Mouse (Mus musculus) erythroblast, embryonic 14.5 days (primary cell): Measurements from ENCODE around the gene Krtdap.

ENCODE experiments used
- GATA1 ChIP-seq: IDR thresholded peaks from 2 replicates; pipeline ENCODE4 v1.6.1; 2012; ENCODE audit warnings: low read length, inconsistent platforms, mixed read lengths
- TAL1 ChIP-seq: IDR thresholded peaks from 3 replicates; pipeline ENCODE4 v1.6.1; 2012; ENCODE audit warnings: low read length, inconsistent platforms, mixed read lengths

DNA sequence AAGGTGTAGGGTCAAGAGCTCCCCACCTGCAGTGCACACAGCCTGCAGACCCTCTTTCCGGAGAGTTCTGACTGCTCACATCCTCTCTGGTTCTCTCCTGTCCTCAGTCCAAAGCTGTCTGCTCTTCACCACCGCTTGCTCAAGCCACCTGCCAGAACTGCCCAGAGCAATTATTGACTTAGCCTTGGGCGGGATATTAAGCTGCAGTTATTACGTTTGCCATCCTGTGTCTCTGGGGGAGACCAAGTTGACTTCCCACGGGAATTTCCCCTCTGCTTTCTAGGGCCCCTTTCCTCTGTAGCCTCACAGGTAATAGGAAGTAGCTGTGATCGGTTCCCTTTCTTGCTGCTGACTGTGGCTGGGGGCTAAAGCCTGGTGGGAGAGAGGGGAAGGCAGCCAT, 32.4 kb downstream of the Krtdap start:
- no peak for TF ChIP-seq TAL1
- TF ChIP-seq GATA1 = no peak
